Mouse (Mus musculus) right cerebral cortex, adult 18-20 months (tissue): ENCODE results near the gene Rtn4rl1.

Experiments used
- DNase-seq: peaks from one replicate; pipeline ENCODE4 v3.0.0; 2022; ENCODE audit warnings: mixed read lengths

Gene Rtn4rl1

GRCm38 (mm10) chr11:75190905-75191441 is 2.6 kb upstream of the Rtn4rl1 start, which contains the start of gene Dph1:
Dph1 (minus strand) TSS chr11:75191241.
- DNase-seq = no peak

GRCm38 (mm10) chr11:75191841-75192240 is 1.7 kb upstream of the Rtn4rl1 start:
- no peak for DNase-seq

DNA sequence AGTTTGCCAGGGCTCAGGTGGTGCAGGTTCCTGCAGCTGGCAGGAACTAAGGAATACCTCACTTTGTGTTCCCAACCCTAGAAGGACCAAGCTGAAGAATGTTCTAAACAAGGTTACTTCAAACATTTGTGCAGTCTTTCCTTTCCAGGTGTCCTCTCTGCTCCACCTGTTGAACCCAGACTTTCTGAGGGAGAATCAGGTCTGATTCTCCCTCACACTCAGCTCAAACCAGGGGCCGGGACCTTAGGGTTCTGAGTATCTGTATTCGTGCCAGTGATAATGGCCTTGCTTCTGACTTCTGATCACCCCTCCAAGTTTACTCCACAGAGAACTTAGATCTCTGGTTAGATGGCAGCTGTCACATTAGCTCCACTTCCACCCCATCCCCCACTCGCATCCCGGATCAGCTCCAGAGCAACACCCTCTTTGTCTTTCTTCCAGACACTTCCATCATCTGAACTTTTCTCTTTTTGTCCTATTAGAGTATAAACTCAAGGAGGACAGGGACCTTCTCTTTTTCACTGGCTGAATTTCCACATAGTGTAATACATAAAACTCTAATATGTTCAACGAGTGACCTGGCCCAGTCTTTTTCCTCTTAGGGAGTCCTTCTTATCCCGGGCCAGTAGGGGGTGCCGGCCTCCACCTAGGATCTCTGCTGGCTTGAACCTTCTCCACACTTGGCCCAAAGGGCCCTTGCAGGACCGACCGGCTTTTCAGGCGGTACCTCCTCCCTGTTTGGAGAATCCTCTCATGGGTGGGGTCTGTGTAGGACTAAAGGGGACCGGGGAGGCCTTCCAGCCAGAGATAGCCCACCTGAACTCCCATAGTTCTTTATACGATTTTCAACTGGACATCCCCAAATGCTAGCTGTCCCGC is 1.0 kb upstream of the Rtn4rl1 start:
- DNase-seq = peak; percentile 77

- no peak for DNase-seq
Measured at GRCm38 (mm10) chr11:75194121-75194849, 702 bp downstream of the Rtn4rl1 start.

GRCm38 (mm10) chr11:75194850-75195461 is 1.4 kb downstream of the Rtn4rl1 start:
- peak; percentile 65 for DNase-seq

DNA sequence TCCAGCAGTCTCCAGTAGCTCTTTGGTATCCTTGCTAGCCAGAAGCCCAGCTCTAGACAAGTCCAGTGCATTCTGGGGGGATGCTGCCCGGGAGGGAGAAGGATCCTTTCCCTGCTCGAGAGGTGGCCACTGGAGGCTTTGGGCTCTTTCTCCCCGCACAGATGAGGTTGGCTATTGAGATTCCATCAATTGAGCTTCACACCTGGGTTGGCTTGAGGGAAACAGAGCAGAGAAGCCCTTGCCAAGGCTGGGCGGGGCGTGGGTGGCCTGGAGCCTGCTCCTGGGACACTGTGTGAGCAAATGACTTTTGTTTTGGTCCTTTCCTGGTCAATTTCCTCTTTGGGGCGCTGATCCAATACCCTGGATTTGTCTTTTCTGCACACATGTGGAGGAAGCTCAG is 2.5 kb downstream of the Rtn4rl1 start:
- no peak for DNase-seq

DNA sequence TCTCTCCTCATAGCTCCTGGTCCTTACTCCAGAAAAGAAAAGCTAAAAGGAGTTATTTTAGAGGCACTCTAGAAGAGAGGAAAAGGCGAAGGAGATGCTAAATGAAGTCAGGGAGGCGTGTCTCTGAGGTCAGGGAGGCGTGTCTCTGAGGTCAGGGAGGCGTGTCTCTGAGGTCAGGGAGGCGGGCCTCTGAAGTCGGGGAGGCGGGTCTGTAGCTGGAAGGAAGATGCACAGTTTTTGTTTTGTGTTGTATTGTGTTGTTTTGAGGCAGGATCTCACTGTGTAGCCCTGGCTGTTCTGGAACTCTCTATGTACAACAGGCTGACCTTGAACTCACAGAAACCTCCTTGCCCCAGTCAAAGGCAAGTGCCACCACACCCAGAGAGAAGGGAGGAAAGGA is 4.4 kb downstream of the Rtn4rl1 start:
- DNase-seq = no peak

- no peak for DNase-seq
Measured at GRCm38 (mm10) chr11:75198792-75199191, 5.2 kb downstream of the Rtn4rl1 start.

DNA sequence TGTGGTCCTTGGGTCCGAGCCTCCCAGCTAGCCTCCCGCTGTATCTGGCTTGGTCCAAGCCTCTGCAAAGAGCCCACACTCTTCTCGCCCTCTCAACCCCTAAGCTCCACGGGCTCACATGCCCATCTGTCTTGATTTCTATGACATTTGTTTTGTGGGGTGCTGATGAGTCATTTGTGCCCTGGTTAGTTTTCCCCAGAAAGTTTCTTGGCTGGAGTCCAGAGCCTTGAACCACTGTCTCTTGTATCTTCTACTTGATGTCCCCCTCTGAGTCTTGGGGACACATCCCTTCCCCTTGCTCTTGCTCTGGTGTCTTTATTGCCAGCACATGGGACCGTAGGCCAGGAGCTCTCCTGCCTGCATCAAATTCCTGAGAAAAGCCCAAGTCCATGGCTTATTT is 6.4 kb downstream of the Rtn4rl1 start:
- no peak for DNase-seq

DNA sequence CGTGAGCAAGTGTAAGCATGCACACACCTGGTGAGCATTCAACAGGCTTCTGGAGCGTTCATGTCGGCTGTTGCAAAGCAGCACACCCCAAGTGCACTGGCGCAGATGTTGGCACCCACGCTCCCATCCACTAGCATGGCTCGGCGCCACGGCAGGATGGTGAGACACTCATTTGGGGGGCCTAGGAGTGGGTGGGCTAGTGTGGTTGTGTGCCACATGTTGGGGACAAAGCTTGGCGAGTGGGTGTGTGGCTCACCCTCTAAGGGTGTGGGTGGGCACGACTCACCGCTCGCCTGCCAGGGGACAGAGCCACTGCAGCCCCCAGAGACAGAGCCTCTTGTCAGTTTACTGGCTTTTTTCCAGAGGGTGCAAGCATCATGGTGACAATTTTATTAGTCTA is 7.4 kb downstream of the Rtn4rl1 start:
- peak; percentile 89 for DNase-seq

- no peak for DNase-seq
Measured at GRCm38 (mm10) chr11:75201721-75202120, 8.1 kb downstream of the Rtn4rl1 start.

DNA sequence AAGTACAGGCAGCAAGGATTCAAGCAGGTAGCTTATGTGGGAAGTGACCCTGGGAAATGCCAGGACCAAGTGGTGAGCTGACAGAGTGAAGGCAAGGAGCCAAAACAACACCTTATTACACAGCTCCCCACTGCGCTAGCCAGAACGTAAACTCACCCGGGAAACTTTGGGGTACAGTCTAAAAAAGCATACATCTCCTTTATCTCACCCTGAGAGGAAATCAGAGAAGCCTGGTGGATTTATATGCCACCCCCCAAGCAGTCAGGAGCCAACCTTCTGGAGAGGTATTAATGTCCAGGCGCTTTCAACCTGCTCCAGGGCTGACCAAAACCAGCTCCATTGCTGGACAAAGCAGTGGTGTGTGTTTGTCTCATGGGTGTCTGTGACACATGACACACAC is 10.3 kb downstream of the Rtn4rl1 start:
- no peak for DNase-seq

DNA sequence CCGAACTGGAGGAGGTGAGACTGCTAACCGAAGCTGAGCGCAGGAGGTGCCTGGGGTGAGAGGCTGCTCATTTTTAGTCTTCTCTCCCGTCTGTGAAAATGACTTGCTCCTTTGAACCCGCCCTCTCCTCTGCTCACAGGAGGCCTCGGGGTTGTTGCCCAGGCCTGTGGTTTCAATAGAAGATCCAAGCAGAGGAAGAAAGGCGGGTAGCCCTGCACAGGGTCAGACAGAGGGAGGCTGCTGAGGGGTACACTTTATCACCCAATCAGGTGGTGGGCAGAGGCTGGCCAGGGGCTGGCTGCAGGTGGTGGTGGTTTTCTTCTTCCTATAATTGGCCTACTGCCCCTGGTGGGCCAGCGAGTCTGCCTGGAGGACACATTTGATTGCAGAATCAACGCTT is 10.9 kb downstream of the Rtn4rl1 start:
- DNase-seq = no peak

DNA sequence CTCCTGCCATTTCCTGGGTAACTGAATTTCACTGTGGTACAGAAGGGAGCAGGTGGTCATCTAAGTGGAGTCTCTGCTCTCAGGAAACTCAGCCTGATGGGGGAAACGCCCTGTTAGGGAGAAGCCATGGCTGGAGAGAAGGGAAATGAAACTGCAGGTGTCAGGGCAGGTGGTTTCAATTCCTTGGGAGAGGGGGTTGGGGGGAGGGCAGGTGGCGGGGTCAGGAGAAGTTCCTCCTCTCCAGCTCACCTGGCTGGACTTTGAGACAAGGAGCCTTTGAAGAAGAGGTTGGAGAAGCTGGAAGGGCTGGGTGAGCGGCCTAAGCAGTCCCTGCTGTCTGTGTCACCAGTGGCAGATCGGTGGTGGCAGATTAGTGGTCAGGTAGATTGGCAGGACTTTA is 12.8 kb downstream of the Rtn4rl1 start:
- DNase-seq = no peak

GRCm38 (mm10) chr11:75209363-75209762 is 15.8 kb downstream of the Rtn4rl1 start:
- DNase-seq = no peak

DNA sequence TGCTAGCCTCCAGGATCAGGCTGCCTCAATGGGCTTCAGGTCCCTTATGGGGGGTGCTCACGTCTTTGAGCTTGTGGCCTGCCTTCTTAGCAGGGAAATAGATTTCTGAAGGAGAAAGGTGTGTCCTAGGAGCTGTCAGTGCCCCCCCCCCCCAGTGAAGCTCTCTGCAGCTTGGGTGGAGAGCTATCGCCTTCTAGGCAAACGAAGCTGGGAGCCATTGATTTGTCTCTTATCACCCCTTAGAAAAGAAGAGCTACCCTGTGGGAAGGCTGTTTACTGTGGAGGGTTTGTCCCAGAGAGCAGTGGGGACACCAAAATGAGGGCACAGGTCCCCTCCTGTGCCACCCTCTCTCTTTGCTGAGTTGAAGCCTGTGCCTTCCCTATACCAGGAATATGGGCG is 16.5 kb downstream of the Rtn4rl1 start:
- DNase-seq = no peak

GRCm38 (mm10) chr11:75210755-75211154 is 17.2 kb downstream of the Rtn4rl1 start:
- DNase-seq = no peak

DNA sequence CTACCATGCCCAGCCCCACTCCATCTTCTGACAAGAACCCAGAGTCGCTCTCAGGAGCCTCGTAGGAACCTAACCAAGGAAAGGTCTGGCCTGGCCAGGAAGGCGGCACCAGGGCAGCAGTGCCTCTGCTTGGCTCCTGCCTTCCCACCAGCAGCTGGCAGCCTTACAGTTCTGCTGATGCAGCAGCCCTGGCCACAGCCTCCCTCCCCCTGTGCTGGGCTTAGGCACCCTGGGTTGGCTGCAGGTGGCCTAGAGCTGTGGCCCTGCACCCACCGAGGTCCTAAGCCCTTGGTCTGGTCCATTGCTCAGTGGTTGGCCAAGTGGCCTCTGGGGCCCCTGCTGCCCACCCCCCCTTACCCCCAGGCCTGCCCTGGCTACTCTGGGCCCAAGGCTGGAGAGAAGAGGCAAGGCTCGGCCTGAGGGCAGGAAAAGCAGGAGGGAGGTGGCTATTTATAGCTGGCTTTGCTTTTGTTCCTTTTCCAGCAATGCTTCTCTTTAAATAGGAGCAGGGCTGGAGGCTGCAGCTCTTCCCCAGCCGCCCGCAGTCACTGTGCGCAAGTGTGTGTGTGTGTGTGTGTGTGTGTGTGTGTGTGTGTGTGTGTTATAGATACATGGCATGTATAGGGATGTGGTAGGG is 18.6 kb downstream of the Rtn4rl1 start:
- peak; percentile 44 for DNase-seq

DNA sequence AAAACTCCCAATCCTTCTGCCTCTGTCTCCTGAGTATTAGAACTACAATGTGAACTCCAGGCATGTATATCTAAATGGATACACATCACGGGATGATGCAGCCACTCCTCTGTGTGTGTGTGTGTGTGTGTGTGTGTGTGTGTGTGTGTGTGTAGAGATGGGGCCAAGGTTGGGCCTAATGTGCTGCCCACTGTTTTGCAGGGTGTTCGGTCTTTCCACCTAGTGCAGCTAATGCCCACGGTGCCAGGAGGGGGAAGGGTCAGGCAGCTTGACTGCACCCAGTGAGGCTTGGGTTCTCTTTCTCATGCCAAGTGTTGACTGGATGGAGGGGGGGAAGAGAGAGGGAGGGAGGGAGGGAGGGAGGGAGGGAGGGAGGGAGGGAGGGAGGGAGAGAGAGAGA is 19.3 kb downstream of the Rtn4rl1 start:
- DNase-seq = no peak

GRCm38 (mm10) chr11:75213372-75214080 is 19.9 kb downstream of the Rtn4rl1 start:
- no peak for DNase-seq

DNA sequence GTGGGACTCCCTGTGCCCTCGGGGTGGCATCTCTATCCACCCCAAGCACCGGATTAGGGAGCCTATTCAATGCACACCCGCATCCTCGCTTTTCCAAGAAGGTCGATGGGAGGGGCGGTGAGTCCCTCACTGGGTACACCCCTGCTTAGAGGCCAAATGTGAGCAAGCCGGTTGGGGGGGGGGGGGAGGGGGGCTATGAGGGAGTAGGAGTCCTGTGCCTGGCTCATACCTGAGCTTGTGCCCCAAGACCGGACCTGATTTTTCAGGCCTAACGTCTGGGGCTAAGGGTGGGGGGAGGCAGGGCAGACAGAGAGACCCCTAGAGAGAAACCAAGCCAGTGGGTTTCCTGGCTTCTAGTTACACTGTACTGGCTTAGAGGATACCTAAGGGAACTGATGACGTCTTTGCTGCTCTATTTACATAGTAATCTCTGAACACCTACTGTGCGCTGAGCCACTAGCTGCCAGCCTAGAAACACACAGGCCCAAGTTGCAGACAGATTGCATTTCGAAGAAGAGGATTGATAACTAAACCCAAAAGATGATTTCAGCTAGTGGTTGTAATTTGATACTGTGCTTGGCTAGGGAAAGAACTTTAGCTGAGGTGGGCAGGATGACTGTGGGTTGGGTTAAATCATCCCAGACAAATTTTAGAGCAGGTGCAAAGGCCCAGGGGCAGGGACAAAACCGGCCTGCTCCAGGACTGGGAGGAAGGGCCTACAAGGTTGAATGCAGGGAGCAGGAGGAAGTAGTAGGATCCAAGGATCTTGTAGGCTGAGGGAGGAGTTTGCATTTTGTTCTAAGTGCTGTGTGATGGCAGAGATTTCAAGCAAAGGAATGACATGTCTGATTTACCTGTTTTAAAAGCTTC is 20.7 kb downstream of the Rtn4rl1 start:
- DNase-seq = no peak
